Mouse (Mus musculus): ENCODE results near the gene Olfr884. TPM values are rescaled to one million over a fixed set of nuclear protein-coding genes. Genes with fewer than 3 reads are reported as not detected.

Gene Olfr884
- not detected in 2 replicates for polyA plus RNA-seq (2012)

GRCm38 (mm10) chr9:38046255-38046654, at the start of gene Olfr884:
Olfr884 (plus strand) TSS chr9:38046555.
- no peaks in the 10 kb centered on the region for H3K4me1 ChIP-seq (ENCODE audit: control insufficient read depth)
- no peak for TF ChIP-seq TAL1 (IDR thresholded peaks at IDR 0.05; ENCODE audit: low read length)
- TF ChIP-seq GATA1 (IDR thresholded peaks at IDR 0.05; ENCODE audit: low read length) = no peak
- no peak within 1 kb of the TSS for H3K4me3 ChIP-seq (replicated peaks)
- no peaks in the 10 kb centered on the region for H3K36me3 ChIP-seq (ENCODE audit: control insufficient read depth)
- 0 out of 2 replicates have a peak, but pooled peaks cover 2% of the 10 kb centered on the region for H3K9me3 ChIP-seq (ENCODE audit: control insufficient read depth, low read length)
- no peaks in the 10 kb centered on the region for H3K27me3 ChIP-seq (ENCODE audit: control insufficient read depth)

DNA sequence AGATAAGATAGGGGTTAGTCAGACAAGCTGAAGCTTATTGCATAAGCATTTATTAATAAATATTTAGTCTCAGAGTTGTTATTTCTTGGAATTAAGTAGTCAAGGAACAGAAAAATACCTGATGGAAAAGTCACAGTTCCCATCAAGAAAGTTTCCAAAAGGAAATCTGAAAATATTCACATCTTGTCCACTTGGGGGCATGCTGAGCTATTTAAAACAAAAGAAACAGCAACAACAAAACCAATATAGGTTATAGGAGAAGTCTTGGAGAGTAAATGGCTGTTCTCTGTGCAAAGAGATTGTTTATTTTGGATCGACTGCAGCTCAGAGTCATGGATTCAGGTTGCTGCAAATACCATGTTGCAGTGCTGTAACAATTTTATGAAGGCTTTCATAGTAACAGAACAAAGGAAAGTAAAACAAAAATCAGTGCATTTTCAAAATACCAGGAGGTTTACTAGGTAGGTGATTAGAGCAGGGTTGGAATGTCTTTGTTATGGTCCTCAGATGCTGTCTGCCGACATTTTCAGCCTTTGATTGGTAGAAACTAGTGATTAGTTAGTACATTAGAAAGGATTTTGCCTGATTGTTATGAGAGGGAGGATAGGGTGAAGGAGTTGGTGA, 47.7 kb upstream of the Olfr884 start:
- no peak overlapping the region for H3K4me3 ChIP-seq (replicated peaks)

GRCm38 (mm10) chr9:38000021-38000420, 46.3 kb upstream of the Olfr884 start:
- Histone ChIP-seq H3K9me3 (ENCODE audit: control insufficient read depth, low read length) (no peaks in the 10 kb centered on the region), H3K27me3 (ENCODE audit: control insufficient read depth) (no peaks in the 10 kb centered on the region), H3K36me3 (ENCODE audit: control insufficient read depth) (no peaks in the 10 kb centered on the region), H3K4me1 (ENCODE audit: control insufficient read depth) (no peaks in the 10 kb centered on the region), H3K4me3 (replicated peaks) (no peak overlapping the region)
- TF ChIP-seq TAL1 (IDR thresholded peaks at IDR 0.05; ENCODE audit: low read length) (no peak), GATA1 (IDR thresholded peaks at IDR 0.05; ENCODE audit: low read length) (no peak)

More for the DNA sequence above, 47.7 kb upstream of the Olfr884 start:
- H3K4me1 ChIP-seq (ENCODE audit: control insufficient read depth) = no peaks in the 10 kb centered on the region
- H3K9me3 ChIP-seq (ENCODE audit: control insufficient read depth, low read length) = no peaks in the 10 kb centered on the region
- H3K36me3 ChIP-seq (ENCODE audit: control insufficient read depth) = no peaks in the 10 kb centered on the region
- no peaks in the 10 kb centered on the region for H3K27me3 ChIP-seq (ENCODE audit: control insufficient read depth)
- TF ChIP-seq TAL1 (IDR thresholded peaks at IDR 0.05; ENCODE audit: low read length) = no peak
- TF ChIP-seq GATA1 (IDR thresholded peaks at IDR 0.05; ENCODE audit: low read length) = no peak

GRCm38 (mm10) chr9:38025508-38025907, 20.8 kb upstream of the Olfr884 start, which contains the start of gene Olfr883:
Olfr883 (plus strand) TSS chr9:38025808.
- TF ChIP-seq GATA1 (IDR thresholded peaks at IDR 0.05; ENCODE audit: low read length) (no peak), TAL1 (IDR thresholded peaks at IDR 0.05; ENCODE audit: low read length) (no peak)
- Histone ChIP-seq H3K4me1 (ENCODE audit: control insufficient read depth) (no peaks in the 10 kb centered on the region), H3K4me3 (replicated peaks) (no peak within 1 kb of the TSS), H3K36me3 (ENCODE audit: control insufficient read depth) (no peaks in the 10 kb centered on the region), H3K9me3 (ENCODE audit: control insufficient read depth, low read length) (no peaks in the 10 kb centered on the region), H3K27me3 (ENCODE audit: control insufficient read depth) (no peaks in the 10 kb centered on the region)

- Histone ChIP-seq H3K9me3 (ENCODE audit: control insufficient read depth, low read length) (no peaks in the 10 kb centered on the region), H3K4me1 (ENCODE audit: control insufficient read depth) (no peaks in the 10 kb centered on the region), H3K36me3 (ENCODE audit: control insufficient read depth) (no peaks in the 10 kb centered on the region), H3K27me3 (ENCODE audit: control insufficient read depth) (no peaks in the 10 kb centered on the region), H3K4me3 (replicated peaks) (no peak within 1 kb of the TSS)
- TF ChIP-seq TAL1 (IDR thresholded peaks at IDR 0.05; ENCODE audit: low read length) (no peak), GATA1 (IDR thresholded peaks at IDR 0.05; ENCODE audit: low read length) (no peak)
These were observed 14.7 kb downstream of the Olfr884 start, which contains the start of gene Olfr885 for GRCm38 (mm10) chr9:38061022-38061421. Olfr885 (plus strand) TSS chr9:38061322.

GRCm38 (mm10) chr9:38083772-38084171, 37.4 kb downstream of the Olfr884 start, which contains the start of gene Olfr887:
Olfr887 (plus strand) TSS chr9:38084072.
- TF ChIP-seq GATA1 (IDR thresholded peaks at IDR 0.05; ENCODE audit: low read length) = no peak
- no peak for TF ChIP-seq TAL1 (IDR thresholded peaks at IDR 0.05; ENCODE audit: low read length)
- Histone ChIP-seq H3K36me3 (ENCODE audit: control insufficient read depth) (no peaks in the 10 kb centered on the region), H3K9me3 (ENCODE audit: control insufficient read depth, low read length) (no peaks in the 10 kb centered on the region), H3K4me3 (replicated peaks) (no peak within 1 kb of the TSS), H3K4me1 (ENCODE audit: control insufficient read depth) (no peaks in the 10 kb centered on the region), H3K27me3 (ENCODE audit: control insufficient read depth) (no peaks in the 10 kb centered on the region)

Other genes with a start within 250 kb of the Olfr884 start
- gene Olfr876, start 243.5 kb upstream of the Olfr884 start, polyA plus RNA-seq (2012) = 0.03 TPM in 1 of 2 replicates, not detected in the other
- not detected in 2 replicates for gene Olfr877, start 192.3 kb upstream of the Olfr884 start, polyA plus RNA-seq (2012)
- gene Olfr145, start 149.8 kb upstream of the Olfr884 start, polyA plus RNA-seq (2012) = not detected in 2 replicates
- gene Olfr878, start 128.7 kb upstream of the Olfr884 start, polyA plus RNA-seq (2012) = not detected in 2 replicates
- gene Olfr881, start 54.7 kb upstream of the Olfr884 start, polyA plus RNA-seq (2012) = not detected in 2 replicates
- gene Olfr883, start 20.7 kb upstream of the Olfr884 start, polyA plus RNA-seq (2012) = not detected in 2 replicates
- not detected in 2 replicates for gene Olfr885, start 14.8 kb downstream of the Olfr884 start, polyA plus RNA-seq (2012)
- not detected in 2 replicates for gene Olfr887, start 37.5 kb downstream of the Olfr884 start, polyA plus RNA-seq (2012)
- not detected in 2 replicates for gene Olfr888, start 61.6 kb downstream of the Olfr884 start, polyA plus RNA-seq (2012)
- not detected in 2 replicates for gene Olfr889, start 68.6 kb downstream of the Olfr884 start, polyA plus RNA-seq (2012)
- gene Olfr890, start 96.0 kb downstream of the Olfr884 start, polyA plus RNA-seq (2012) = not detected in 2 replicates
- gene Olfr891, start 134.3 kb downstream of the Olfr884 start, polyA plus RNA-seq (2012) = not detected in 2 replicates
- gene Olfr893, start 161.8 kb downstream of the Olfr884 start, polyA plus RNA-seq (2012) = not detected in 2 replicates
- gene Olfr894, start 171.5 kb downstream of the Olfr884 start, polyA plus RNA-seq (2012) = not detected in 2 replicates
- not detected in 2 replicates for gene Olfr143, start 206.2 kb downstream of the Olfr884 start, polyA plus RNA-seq (2012)
- gene Olfr895, start 221.3 kb downstream of the Olfr884 start, polyA plus RNA-seq (2012) = not detected in 2 replicates
- not detected in 2 replicates for gene Olfr896-ps1, start 244.6 kb downstream of the Olfr884 start, polyA plus RNA-seq (2012)

Measured in erythroblast, embryonic 14.5 days (primary cell).